Mouse (Mus musculus) left cerebral cortex, adult 9 months (tissue): ENCODE data around the gene Tubgcp3.
"Not testable (repeated sequence)": the region's sequence is repeated elsewhere in the genome, so short reads cannot be mapped to it uniquely, and the experiment has no call there.

ENCODE experiments used
- DNase-seq, 2 experiments: peaks; one replicate each; pipeline ENCODE4 v3.0.0; 2022; ENCODE audit warnings: low spot score in 2 of 2

Tubgcp3 gene

GRCm38 (mm10) chr8:12641527-12641926, 30.5 kb downstream of the Tubgcp3 start:
- no peak for DNase-seq

GRCm38 (mm10) chr8:12638446-12638845, 33.6 kb downstream of the Tubgcp3 start:
- no peak for DNase-seq

GRCm38 (mm10) chr8:12635366-12635765, 36.7 kb downstream of the Tubgcp3 start:
- DNase-seq = no peak

GRCm38 (mm10) chr8:12629079-12629478, 43.0 kb downstream of the Tubgcp3 start:
- peak in 1 of 2 experiments; percentile 56 for DNase-seq

- DNase-seq = no peak
Measured at GRCm38 (mm10) chr8:12625890-12626289, 46.2 kb downstream of the Tubgcp3 start.

- peak in 1 of 2 experiments; percentile 50 for DNase-seq
Measured at GRCm38 (mm10) chr8:12621550-12622222, 50.4 kb downstream of the Tubgcp3 start.

GRCm38 (mm10) chr8:12617369-12617768, 54.7 kb downstream of the Tubgcp3 start:
- not testable (repeated sequence) for DNase-seq

GRCm38 (mm10) chr8:12613201-12613600, 58.8 kb downstream of the Tubgcp3 start:
- no peak for DNase-seq

GRCm38 (mm10) chr8:12609752-12610449, 62.1 kb downstream of the Tubgcp3 start:
- no peak for DNase-seq

- DNase-seq = no peak
Measured at GRCm38 (mm10) chr8:12608810-12609209, 63.2 kb downstream of the Tubgcp3 start.

- peak in 1 of 2 experiments; percentile 86 for DNase-seq
Measured at GRCm38 (mm10) chr8:12607223-12607622, 64.8 kb downstream of the Tubgcp3 start.

GRCm38 (mm10) chr8:12583785-12584184, 88.3 kb downstream of the Tubgcp3 start:
- DNase-seq = no peak

- not testable (repeated sequence) for DNase-seq
Measured at GRCm38 (mm10) chr8:12579339-12579999, 92.6 kb downstream of the Tubgcp3 start.

GRCm38 (mm10) chr8:12576739-12577138, 95.3 kb downstream of the Tubgcp3 start:
- DNase-seq = no peak

GRCm38 (mm10) chr8:12576003-12576402, 96.0 kb downstream of the Tubgcp3 start:
- DNase-seq = no peak

- no peak for DNase-seq
Measured at GRCm38 (mm10) chr8:12572814-12573534, 99.1 kb downstream of the Tubgcp3 start, which contains the start of gene Spaca7. Gene Spaca7 (plus strand): TSS chr8:12573029.

- no peak for DNase-seq
Measured at GRCm38 (mm10) chr8:12566509-12566908, 105.5 kb downstream of the Tubgcp3 start.

- DNase-seq = no peak
Measured at GRCm38 (mm10) chr8:12565488-12565887, 106.6 kb downstream of the Tubgcp3 start.

- DNase-seq = peak in 1 of 2 experiments; percentile 39
Measured at GRCm38 (mm10) chr8:12564307-12564706, 107.7 kb downstream of the Tubgcp3 start.
